Mouse (Mus musculus) layer of hippocampus, adult 6 months (tissue): ENCODE data around the gene Olfr870. TPM values are rescaled to one million over a fixed set of nuclear protein-coding genes. Genes with fewer than 3 reads are reported as not detected.

Experiments used
- long read RNA-seq, 2 experiments: library from polyadenylated mRNA; unstranded; transcript quantifications; one replicate each; pipeline ENCODE4 v2.0.0; 2019 to 2020
- polyA plus RNA-seq: library from polyadenylated mRNA; unstranded; fragments of <200 nt; fragmentation: Nextera tagmentation; gene quantifications from 2 replicates; pipeline ENCODE4 v1.2.3, GENCODE M21; 2021

Olfr870 gene
- not detected in 2 replicates for polyA plus RNA-seq
- long read RNA-seq, experiment 1: 0 reads
- long read RNA-seq, experiment 2: 0 reads

DNA sequence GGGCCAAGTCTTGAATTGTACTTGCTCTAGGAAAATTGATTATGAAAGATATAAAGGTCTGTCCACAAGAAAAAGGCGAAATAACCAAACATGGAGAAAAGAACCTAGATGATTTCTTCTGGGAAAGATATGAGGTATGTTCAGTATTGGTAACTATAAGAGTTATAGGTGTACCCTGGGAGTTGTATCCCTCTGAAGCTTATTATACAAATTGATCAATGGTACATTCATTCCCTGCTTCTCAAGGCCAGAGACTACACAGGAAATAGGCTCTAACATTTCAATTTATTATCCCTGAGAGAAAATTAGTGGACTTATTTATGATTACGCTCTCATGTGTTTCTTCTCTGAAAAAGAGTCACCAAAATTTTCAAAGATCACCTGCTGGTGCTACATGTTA lies at the start of gene Olfr870:
Olfr870 (minus strand) TSS at position 101 of the 400 bp plus-strand sequence.

DNA sequence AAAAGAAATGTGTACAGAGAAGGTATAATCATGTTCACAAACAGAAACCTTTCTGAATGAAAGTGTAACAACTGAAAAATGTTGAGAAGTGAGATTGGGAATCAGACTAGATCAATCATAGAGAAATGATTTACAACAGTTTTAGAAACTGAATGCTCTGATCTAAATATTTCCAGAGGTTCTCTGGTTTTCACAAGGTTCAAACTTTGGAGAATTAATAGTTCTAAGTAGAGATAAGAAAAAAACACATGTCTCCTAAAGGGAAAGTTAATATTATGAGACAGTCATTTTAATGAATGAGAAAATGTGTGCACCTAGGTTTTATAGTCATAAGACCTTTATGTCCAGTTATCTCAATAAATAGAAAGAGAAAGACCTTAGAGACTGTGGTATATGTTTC lies 38.0 kb upstream of the Olfr870 start, which contains the start of gene Olfr871:
Olfr871 (plus strand) TSS at position 301 of the 400 bp plus-strand sequence.

DNA sequence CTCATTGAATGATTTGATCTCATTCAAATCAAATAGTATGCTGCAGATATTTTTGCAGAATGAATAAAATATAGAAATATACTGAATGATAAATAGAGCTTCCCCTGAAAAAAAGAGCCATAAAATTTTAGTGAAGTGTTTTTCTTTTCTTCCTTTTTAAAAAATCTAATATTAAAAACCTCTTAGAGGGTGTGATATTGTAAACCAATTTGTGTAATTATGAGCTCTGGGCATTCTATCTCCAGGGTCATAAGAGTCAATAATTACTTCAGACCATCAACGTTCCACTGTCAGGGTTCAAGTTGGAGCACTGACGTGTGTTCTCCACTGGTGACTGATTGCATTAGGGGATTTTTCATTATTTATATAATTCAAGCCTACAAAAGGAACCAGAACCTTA lies 45.1 kb downstream of the Olfr870 start, which contains the start of gene Olfr869:
Olfr869 (plus strand) TSS at position 301 of the 400 bp plus-strand sequence.

Other genes starting within 250 kb of the Olfr870 start
- gene Olfr866, start 146.0 kb downstream of the Olfr870 start, polyA plus RNA-seq: not detected in 2 replicates
- gene Olfr867, start 116.5 kb downstream of the Olfr870 start, polyA plus RNA-seq: not detected in 2 replicates
- not detected in 2 replicates for gene Olfr868, start 75.4 kb downstream of the Olfr870 start, polyA plus RNA-seq
- not detected in 2 replicates for gene Olfr869, start 45.0 kb downstream of the Olfr870 start, polyA plus RNA-seq
- not detected in 2 replicates for gene Olfr871, start 38.1 kb upstream of the Olfr870 start, polyA plus RNA-seq
- not detected in 2 replicates for gene Olfr872, start 63.1 kb upstream of the Olfr870 start, polyA plus RNA-seq
- not detected in 2 replicates for gene Olfr39, start 108.3 kb upstream of the Olfr870 start, polyA plus RNA-seq
- gene Olfr873, start 124.5 kb upstream of the Olfr870 start, polyA plus RNA-seq: not detected in 2 replicates
- gene Olfr18, start 162.0 kb upstream of the Olfr870 start, polyA plus RNA-seq: not detected in 2 replicates
- 48.9 and 51.2 TPM in 2 replicates for gene Zfp560, start 211.1 kb upstream of the Olfr870 start, polyA plus RNA-seq